Mouse (Mus musculus) thymus, postnatal 0 days (tissue): ENCODE data around the gene Gm17651. TPM values are rescaled to one million over a fixed set of nuclear protein-coding genes. Genes with fewer than 3 reads are reported as not detected.
A peak's percentile ranks its signal among the peaks of the same experiment; 100 is the strongest.

Experiments
- DNase-seq: peaks from one replicate; pipeline ENCODE4 v3.0.0-alpha.2; 2015; ENCODE audit warnings: low spot score
- microRNA-seq: library from miRNA; unstranded; fragments of <30 nt; microRNA quantifications from one replicate; pipeline ENCODE4, GENCODE M21; 2016; ENCODE audit warnings: borderline number of aligned reads
- polyA plus RNA-seq: library from polyadenylated mRNA; unstranded; fragments of >200 nt; fragmentation: Nextera tagmentation; extraction: Ambion mirVana; gene quantifications from 2 replicates; pipeline ENCODE4 v1.2.1, GENCODE M21; 2015

Gene Gm17651
- polyA plus RNA-seq, 1 experiment from 2014 or later, result not detected

DNA sequence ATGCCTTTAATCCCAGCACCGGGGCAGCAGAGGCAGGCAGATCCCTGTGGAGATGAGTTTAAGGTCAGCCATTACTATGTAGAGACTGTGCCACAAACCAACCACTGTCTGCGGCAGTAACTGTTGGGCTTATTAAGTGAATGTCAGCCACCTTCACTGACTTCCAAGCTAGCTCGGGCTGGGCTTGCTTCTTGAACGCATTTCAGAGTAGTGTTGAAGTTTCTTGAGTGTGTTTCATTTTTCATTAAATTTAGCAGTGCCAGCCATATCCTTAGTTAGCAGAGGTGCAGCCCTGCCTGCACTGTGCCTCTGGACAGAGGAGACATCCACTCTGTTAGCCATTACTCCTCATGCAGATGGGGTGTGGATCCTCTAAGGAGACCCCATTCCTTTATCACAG lies 43.7 kb downstream of the Gm17651 start:
- no peak for DNase-seq

DNA sequence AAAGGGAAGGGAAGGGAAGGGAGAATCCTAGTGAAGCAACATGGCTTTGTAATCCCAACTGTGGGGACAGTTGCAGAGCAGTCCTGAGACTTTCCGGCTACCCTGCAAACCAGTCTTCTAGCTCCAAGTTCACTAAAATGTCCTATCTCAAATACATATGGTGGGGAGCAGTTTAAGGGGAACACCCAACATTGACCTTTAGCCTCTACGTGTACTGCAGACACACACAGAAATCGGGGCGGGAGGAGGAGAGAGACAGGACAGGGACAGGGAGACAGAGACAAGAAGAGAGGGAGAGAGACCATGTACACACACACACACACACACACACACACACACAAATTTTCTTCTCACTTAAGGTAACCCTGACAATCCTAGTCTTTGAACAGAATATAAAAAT lies 44.6 kb downstream of the Gm17651 start:
- DNase-seq, result no peak

DNA sequence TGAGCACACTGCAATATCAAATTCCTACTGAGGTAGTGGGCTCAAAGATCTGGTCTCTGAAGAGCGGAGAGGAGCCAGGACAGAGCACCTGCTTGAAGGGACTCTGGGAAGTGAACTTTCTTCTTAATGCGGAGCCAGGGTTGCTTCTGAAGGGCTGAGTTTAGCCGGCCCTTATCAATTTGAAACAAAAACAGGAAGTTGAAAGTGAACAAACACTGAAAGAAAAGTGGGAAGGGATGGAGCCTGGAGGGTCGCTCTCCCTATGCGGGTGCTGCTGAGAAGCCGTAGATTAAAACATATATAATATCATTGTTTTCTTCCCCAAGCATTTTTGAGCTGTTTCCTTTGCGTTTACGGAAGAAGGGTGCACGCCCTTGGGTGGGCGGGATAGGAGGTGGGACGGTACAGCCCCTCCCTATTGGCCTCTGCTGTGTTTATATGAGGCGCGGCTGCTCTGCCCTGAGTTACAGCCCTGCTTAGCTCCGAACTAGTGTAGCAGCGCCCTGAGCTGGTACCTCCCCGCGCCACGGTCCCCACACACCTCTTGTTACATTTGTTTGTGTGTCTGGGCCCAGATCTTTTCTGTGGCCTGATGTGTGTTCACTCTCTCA lies 46.0 kb downstream of the Gm17651 start, which contains the start of gene Fmo5:
Gene Fmo5 (plus strand): TSS at position 414 of the 611 bp plus-strand sequence.
- DNase-seq, result peak; percentile 79

DNA sequence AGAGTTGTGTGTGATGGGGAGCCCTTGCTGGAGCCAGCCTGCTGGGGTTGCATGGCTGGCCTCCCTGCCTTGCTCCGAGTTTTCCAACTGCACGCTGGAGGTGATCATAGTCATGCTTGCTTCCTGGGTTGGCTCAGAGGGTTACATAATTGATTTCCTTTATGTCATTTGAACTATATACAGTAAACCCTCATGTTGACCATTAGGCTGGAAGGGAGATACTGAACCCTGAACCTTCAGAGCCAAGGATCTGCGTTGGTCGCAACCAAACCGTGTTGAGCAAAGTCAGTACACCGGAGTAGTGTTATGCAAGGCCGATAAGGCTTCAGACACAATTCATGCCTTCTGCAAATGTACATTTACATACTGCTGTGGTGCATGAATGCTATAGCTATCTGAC lies 46.6 kb downstream of the Gm17651 start:
- no peak for DNase-seq

DNA sequence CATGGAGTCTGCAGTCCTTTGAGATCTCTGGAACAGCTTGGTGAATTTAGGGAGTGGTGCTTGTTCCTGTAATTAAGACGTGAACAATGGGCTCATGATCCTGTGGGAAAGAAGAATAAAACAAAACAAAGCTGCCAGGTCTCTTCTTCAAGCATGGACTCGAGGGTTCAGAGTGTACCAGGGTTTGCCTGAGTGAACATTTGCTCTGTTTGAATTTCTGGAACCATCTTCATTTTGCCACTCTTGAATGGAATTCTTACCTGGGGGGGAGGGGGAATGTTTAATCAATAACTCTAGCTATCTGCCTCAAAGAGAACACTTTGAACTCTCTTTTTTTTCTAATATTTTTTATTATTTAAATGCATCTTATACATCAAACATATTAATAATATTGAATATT lies 49.9 kb downstream of the Gm17651 start:
- no peak for DNase-seq

Small RNA genes lying within 50 kb of the gene (microRNA-seq; reads per million reads assigned to microRNA genes)
- not detected for gene Mir7225

Other genes starting within 250 kb of the Gm17651 start
- gene Chd1l, start 64.5 kb downstream of the Gm17651 start, polyA plus RNA-seq, result 30.1 and 33.9 TPM in 2 replicates
- gene Fmo5, start 45.9 kb downstream of the Gm17651 start, polyA plus RNA-seq, result 4.1 and 4.3 TPM in 2 replicates
- 3.4 and 3.6 TPM in 2 replicates for gene Prkab2, start 16.5 kb downstream of the Gm17651 start, polyA plus RNA-seq
- 7.3 and 8.8 TPM in 2 replicates for gene Pde4dip, start 214.0 kb upstream of the Gm17651 start, polyA plus RNA-seq
- 108 and 112 TPM in 2 replicates for gene Sec22b, start 226.5 kb upstream of the Gm17651 start, polyA plus RNA-seq